Mouse (Mus musculus): Measurements from ENCODE around the gene G430095P16Rik.

The G430095P16Rik gene

DNA sequence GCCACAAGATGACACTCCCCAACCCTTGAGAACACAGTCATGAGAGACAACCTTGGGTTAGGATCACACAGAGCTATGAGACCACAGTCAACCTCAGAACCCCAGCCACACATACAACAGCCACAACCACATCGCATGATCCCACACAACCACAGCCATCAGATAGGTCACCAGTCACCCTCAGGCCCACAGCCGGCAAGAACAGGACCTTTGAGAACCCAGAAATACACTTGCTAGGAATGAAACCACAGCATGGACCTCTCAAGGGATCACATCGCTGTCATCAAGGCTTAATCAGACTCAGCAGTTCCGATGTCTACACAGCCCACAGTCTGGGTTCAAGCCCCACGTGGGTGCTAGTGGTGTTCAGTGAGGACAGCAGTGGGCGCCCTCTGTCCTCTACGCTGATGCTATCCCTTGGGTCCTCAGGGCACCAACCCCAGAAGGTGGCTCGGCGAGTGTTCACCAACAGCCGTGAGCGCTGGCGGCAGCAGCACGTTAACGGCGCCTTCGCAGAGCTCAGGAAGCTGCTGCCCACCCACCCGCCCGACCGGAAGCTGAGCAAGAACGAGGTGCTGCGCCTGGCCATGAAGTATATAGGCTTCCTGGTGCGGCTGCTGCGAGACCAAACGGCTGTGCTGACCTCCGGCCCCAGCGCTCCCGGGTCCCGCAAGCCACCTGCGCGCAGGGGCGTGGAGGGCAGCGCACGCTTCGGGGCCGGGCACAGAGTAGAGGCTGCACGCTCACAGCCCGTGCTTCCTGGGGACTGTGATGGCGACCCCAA, 19.1 kb upstream of the G430095P16Rik start:
- no peak for DNase-seq

DNA sequence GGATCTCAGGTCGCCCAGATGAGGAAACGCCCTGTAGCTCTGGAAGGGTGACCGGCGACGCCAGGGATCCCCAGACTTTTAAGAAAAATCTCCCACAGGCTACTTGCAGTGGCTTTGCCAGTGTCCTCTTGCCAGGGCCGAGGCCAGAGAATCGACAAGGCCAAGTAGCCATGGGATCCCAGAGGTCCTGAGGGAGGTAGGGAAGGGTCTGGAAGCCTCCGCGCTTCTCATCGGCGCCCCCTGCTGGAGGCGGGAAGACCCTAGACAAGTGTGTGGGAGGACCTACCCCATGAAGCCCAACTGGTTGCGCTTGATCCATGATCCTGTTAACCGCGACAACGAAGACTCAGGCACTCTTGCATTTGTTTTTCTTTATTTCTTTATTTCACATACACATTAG, 18.5 kb upstream of the G430095P16Rik start:
- no peak for DNase-seq

GRCm38 (mm10) chr8:84704867-84705831, 17.7 kb upstream of the G430095P16Rik start:
- no peak for DNase-seq

DNA sequence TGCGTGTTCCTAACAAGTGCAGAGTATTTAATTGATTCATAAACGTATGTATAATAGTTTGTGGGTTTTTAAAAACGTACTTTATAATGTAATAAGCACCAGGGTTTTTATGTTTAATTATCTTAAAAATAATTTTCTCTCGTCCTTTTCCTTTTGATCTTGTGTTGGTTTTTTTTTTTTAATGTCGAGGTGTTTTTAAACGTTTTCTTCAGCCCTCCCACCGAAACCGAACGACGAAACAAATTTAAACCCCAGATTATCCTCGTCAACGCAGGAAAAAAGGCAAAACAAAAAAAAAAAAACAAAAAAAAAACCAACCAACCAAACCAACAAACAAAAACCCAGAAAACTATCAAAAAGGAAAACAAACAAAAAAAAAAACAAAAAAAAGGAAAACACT, 16.8 kb upstream of the G430095P16Rik start:
- DNase-seq, result no peak

GRCm38 (mm10) chr8:84706610-84707266, 16.1 kb upstream of the G430095P16Rik start:
- DNase-seq, result no peak

DNA sequence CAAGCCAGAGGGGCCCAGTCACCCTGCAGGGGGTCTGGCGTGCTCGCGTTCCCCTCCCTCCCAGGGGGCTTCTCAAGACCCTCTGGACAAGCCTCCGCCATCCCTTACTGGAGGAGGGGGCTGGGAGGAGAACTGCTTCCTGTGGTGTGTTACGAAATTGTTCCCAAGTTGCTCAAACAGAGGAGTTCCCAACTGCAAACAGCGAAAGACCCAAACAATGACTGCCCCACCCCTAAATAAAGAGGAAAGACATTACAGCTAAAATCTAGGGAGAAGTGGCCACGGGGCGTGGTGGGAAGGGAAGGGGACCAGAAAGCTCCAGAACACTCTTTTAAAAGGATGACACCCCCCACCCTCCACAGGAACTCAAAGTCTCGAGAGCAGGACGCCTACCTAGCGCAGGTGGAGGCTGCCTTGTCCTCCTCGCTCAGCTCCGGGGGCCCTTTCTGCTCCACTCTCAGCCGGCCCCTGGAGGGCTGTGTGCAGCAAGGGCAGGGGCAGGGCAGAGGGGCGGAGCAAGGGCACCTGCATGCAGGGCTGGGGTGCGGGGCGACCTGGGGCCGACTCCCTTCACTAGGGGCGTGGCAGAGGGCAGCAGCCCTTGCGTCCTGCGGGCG, 15.4 kb upstream of the G430095P16Rik start:
- DNase-seq, result no peak

DNA sequence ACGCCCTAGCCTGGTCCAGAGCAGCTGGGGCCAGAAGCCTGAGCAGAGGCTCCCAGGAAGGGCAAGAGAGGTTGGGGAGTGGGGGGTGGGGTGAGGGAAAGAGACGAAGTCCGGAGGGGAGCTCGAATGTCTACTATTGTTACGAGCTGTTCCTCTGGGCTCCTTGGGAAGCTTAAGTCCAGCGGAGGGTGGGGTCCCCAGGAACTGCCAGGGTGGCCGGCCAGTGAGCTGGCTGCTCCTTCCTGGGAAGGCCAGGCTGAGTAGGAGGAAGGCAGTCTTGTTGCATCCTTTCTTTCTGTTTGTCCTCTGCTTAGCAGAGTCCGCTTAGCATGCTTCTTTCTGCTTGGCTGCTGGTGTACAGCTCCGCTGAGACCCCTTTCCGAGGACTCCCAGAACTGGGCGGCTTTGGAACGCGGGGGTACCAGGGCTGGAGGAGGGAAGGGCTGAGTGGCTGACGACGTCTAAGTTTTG, 14.7 kb upstream of the G430095P16Rik start:
- DNase-seq, result no peak

DNA sequence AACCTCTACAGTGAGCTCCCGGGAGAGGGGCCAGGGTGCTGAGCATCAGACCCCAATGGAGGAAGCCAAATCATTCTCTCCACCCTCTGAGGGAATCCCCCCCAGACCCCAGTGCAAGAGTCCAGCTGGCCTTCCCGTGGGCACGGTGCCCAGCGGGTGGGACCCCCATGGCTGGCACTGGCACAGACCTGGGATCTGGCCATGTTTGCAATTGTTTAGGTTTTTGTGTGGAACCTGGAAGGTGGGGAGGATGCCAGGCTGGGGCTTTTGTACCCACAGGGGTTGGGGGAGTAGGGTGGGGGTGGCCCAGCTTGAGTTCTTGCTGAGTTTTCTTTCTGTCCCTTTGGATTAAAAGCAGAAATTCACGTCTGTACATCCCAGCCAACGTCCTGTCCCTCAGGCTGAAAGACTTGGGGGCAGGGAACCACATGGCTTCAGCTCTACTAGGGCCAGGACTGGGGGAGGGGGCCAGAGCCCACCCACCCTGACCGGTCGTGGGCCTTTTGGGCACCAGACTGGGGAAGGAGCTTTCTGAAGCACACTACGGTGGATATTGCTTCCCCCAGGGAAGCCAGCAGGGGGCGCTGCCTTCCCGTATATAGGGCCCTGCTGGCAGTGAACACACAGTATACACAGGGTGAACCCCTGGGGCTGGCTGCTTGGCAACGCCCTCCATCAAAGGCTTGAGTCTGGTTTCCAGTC, 13.9 kb upstream of the G430095P16Rik start:
- peak; percentile 90 for DNase-seq

DNA sequence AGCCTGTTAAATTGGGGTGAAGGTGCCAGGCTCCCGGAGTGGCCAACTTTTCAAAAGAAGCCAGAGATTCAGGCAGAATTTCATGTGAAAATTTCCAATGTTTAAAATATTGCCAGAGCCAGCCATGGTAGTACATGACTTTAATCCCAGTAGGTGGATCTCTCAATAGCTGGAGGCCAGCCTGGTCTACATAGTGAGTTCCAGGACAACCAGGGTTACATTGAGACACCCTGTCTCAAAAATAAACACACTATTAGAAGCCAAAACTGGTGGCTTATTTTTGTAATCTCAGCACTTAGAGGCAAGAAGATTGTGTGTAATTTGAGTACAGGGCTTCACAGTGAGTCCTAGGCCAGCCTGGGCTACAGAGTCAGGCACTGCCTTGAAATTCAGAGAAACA, 12.9 kb upstream of the G430095P16Rik start:
- no peak for DNase-seq

- no peak for DNase-seq
Observed at GRCm38 (mm10) chr8:84711312-84711711, 11.5 kb upstream of the G430095P16Rik start.

- peak; percentile 63 for DNase-seq
Observed at GRCm38 (mm10) chr8:84711933-84712758, 10.7 kb upstream of the G430095P16Rik start.

GRCm38 (mm10) chr8:84712759-84713120, 10.1 kb upstream of the G430095P16Rik start:
- DNase-seq, result no peak

DNA sequence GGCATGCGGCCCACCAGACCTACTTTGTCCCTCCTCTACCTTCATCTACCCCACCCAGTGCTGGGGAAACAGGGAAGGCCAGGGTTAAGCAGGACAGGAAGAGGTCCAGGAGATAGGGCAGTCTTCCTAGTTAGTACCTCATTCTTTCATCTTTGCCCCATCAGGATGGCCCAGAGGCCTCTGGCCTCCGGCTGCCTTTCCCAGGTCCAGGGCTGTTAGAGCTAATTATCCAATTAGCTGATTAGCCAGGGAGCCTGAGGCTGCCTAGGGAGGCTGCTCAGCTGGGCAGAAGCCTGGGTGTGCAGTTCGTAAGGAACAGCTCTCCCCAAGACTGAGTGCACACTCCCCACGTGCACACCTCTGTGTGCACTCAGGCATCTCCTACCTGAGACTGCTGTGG, 9.4 kb upstream of the G430095P16Rik start:
- no peak for DNase-seq

DNA sequence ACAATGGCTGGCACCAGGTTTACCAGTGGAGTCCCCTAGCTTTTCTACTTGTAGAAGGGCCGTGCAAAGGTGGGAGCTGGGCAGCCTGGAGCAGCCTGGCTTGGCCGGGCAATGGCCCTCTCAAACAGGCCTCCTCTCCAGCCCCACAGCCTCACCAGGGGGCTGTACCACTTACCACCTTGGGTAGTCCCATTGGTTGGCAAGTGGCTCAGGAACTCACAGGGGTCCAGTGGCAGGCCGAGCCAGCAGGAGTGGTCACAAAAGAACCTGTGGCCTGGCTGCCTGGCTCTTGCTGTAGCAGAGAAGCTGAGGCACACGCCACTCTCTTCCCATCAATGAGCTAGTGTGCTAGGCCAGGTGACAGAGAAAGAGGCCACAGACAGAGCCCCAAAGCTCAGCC, 8.6 kb upstream of the G430095P16Rik start:
- DNase-seq, result no peak

- DNase-seq, result no peak
Observed at GRCm38 (mm10) chr8:84715893-84716468, 6.8 kb upstream of the G430095P16Rik start.

DNA sequence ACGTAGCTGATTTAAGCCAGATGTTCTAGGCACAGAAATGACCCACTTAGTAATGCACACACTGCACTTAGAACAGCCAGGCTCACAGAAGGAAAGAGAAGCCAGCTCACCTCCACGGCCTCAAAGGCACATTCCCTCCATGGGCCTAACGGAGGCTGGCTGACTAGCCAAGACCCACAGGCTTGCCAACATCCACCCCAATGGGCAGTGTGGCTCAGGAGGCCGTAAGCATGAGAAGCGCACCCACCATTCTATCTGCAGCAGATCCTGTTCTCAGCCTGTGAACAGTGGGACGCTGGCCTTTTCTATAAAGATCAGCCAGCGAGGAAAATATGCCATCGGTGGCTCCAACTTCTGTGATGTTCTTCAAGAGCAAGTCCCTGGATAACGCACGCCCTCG, 6.0 kb upstream of the G430095P16Rik start:
- DNase-seq, result no peak

DNA sequence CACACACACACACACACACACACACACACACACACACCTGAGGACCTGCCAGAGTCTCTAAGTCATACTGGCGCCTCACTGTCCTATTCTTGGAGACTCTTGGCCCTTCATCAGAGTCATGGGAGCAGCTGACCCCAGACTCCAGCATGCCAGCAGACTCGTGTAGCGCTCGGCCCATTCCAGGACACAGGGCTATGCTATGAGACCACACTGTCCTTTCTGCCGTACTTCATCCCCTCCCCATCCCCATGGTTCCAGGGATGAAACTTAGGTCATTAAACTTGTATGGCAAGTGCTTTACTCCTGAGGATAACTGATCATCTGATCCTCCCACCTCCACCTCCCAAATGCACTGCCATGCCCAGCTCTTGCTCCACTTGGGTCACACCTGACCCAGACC, 4.3 kb upstream of the G430095P16Rik start:
- DNase-seq, result no peak

DNA sequence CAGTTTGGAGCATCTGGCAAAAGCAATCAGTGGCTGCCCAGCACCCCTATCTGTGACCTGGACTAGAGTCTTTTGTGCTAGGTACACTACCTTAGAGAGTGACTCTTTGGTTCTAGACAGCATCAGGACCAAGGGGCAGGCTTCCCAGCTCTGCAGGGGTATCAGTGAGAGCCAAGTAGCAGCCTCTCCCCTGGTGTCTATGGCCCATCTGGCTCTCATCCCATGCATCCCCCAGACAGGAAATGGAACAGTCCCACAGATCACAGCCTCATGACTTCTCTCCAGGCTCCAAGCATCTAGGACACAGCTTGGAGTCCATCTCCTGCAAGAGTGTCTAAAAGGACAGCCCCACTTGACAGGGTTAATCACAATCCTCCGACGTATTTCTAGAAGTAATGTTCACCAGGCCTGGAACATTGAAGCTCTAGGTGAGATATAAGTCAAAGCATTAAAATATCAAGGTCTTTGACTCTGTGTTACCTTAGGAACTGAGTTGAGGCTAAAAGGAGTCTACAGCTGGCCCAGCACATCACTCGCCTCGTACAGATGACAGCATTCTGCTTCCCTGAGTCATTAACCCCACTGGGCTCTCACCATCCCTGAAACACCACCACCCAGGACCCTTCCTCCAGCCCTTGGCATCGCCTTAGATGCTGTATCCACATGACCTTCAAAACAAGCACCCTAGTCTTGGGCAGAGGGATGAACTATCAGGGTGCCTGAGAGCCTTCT, 3.7 kb upstream of the G430095P16Rik start:
- peak; percentile 72 for DNase-seq

- DNase-seq, result no peak
Observed at GRCm38 (mm10) chr8:84722530-84722849, 317 bp upstream of the G430095P16Rik start.

GRCm38 (mm10) chr8:84723571-84723900, 729 bp downstream of the G430095P16Rik start:
- no peak for DNase-seq
